Mouse (Mus musculus) Patski (cell line): ENCODE measurements around the gene Creb3l2. TPM values are rescaled to one million over a fixed set of nuclear protein-coding genes. Genes with fewer than 3 reads are reported as not detected.

ENCODE experiments used
- ATAC-seq: fragments of 100-300 bp; one replicate; pipeline ENCODE4 v1.8.0; 2021
- CTCF ChIA-PET: fragments of 350-600 bp; sonication (Branson Sonifier 250); formaldehyde crosslinking; loops from one replicate; lab custom pipeline; 2022; ENCODE audit warnings: inconsistent platforms; lab: Charles Lee
- POLR2A ChIA-PET: fragments of 350-600 bp; sonication (Branson Sonifier 250); formaldehyde crosslinking; loops from one replicate; lab custom pipeline; 2022; ENCODE audit warnings: antibody characterized with exemption, inconsistent platforms; lab: Charles Lee
- DNase-seq: peaks from one replicate; pipeline ENCODE4 v3.0.0-alpha.2; 2011; ENCODE audit warnings: low read depth, low spot score
- H3K27me3 ChIP-seq: fragments of 371-371 bp; one replicate; pipeline ENCODE4 v1.5.1; 2021
- CTCF ChIP-seq: fragments of 100-300 bp; IDR thresholded peaks from one replicate; pipeline ENCODE4 v1.5.1; 2021
- in situ Hi-C: fragments of 300-500 bp; cut with MboI; formaldehyde crosslinking; loops from 3 replicates; pipeline ENCODE4 v1.11.1; 2018; ENCODE audit warnings: low pct_unique_long_range_greater_than_20kb, mixed read lengths
- polyA plus RNA-seq: library from polyadenylated mRNA; unstranded; gene quantifications from one replicate; pipeline ENCODE4 v1.2.3, GENCODE M21; 2021

The Creb3l2 gene
- polyA plus RNA-seq, 1 experiment from 2014 or later, result 39.0 TPM

GRCm38 (mm10) chr6:37332846-37333245 is 109.1 kb downstream of the Creb3l2 start:
- CTCF ChIA-PET, result interaction anchor here (3.0 kb wide), 1 partner anchor 18 kb away, joined by 8 read pairs; no protein-coding TSS in a partner anchor
- H3K27me3 ChIP-seq, result no peaks in the 10 kb centered on the region
- POLR2A ChIA-PET, result interaction anchor here (0.6 kb wide), 1 partner anchor 22 kb away, joined by 4 read pairs; no protein-coding TSS in a partner anchor
- in situ Hi-C loops, result no loop called here
- DNase-seq, result no peak
- no peak for ATAC-seq
- no peak for TF ChIP-seq CTCF

GRCm38 (mm10) chr6:37329901-37330864 is 111.8 kb downstream of the Creb3l2 start:
- ATAC-seq (no peak), DNase-seq (no peak)
- H3K27me3 ChIP-seq, result no peaks in the 10 kb centered on the region
- in situ Hi-C loops, result no loop called here
- ChIA-PET CTCF (interaction anchor here (1.1 to 3.0 kb wide), 3 partner anchors 11 to 22 kb away, joined by 3 to 8 read pairs (median 4); no protein-coding TSS in a partner anchor), POLR2A (interaction anchor here (1.1 kb wide), 1 partner anchor 100 kb away, joined by 5 read pairs; no protein-coding TSS in a partner anchor)
- no peak for TF ChIP-seq CTCF

GRCm38 (mm10) chr6:37329376-37329775 is 112.6 kb downstream of the Creb3l2 start:
- POLR2A ChIA-PET, result no interaction called here
- in situ Hi-C loops, result no loop called here
- no peaks in the 10 kb centered on the region for H3K27me3 ChIP-seq
- TF ChIP-seq CTCF, result no peak
- CTCF ChIA-PET, result interaction anchor here (1.2 to 2.1 kb wide), 2 partner anchors 12 to 14 kb away, joined by 3 to 4 read pairs; no protein-coding TSS in a partner anchor
- ATAC-seq, result no peak
- no peak for DNase-seq

- ATAC-seq (no peak), DNase-seq (no peak)
- TF ChIP-seq CTCF, result no peak
- ChIA-PET CTCF (interaction anchor here (0.9 to 2.1 kb wide), 3 partner anchors 11 to 14 kb away, joined by 3 to 4 read pairs (median 3); no protein-coding TSS in a partner anchor), POLR2A (no interaction called here)
- in situ Hi-C loops, result no loop called here
- H3K27me3 ChIP-seq, result no peaks in the 10 kb centered on the region
Measured at GRCm38 (mm10) chr6:37328671-37329070, 113.3 kb downstream of the Creb3l2 start.

GRCm38 (mm10) chr6:37327519-37327918 is 114.4 kb downstream of the Creb3l2 start:
- DNase-seq (no peak), ATAC-seq (no peak)
- TF ChIP-seq CTCF, result no peak
- in situ Hi-C loops, result no loop called here
- H3K27me3 ChIP-seq, result no peaks in the 10 kb centered on the region
- CTCF ChIA-PET, result interaction anchor here (1.5 to 1.6 kb wide), 2 partner anchors 9 to 10 kb away, joined by 5 to 7 read pairs; no protein-coding TSS in a partner anchor
- POLR2A ChIA-PET, result interaction anchor here (0.7 to 1.0 kb wide), 3 partner anchors 11 to 95 kb away, joined by 3 to 6 read pairs (median 5); no protein-coding TSS in a partner anchor

- in situ Hi-C loops, result no loop called here
- ATAC-seq (no peak), DNase-seq (no peak)
- no peaks in the 10 kb centered on the region for H3K27me3 ChIP-seq
- CTCF ChIA-PET, result interaction anchor here (1.5 to 1.6 kb wide), 2 partner anchors 9 to 10 kb away, joined by 5 to 7 read pairs; no protein-coding TSS in a partner anchor
- TF ChIP-seq CTCF, result no peak
- POLR2A ChIA-PET, result interaction anchor here (1.0 kb wide), 1 partner anchor 10 kb away, joined by 6 read pairs; no protein-coding TSS in a partner anchor
Measured at GRCm38 (mm10) chr6:37326603-37326955, 115.4 kb downstream of the Creb3l2 start.

- no peak for ATAC-seq
- ChIA-PET POLR2A (no interaction called here), CTCF (interaction anchor here (1.1 to 1.6 kb wide), 3 partner anchors 8 to 11 kb away, joined by 4 to 7 read pairs (median 5); no protein-coding TSS in a partner anchor)
- no peaks in the 10 kb centered on the region for H3K27me3 ChIP-seq
- DNase-seq, result no peak
- in situ Hi-C loops, result no loop called here
- no peak for TF ChIP-seq CTCF
Measured at GRCm38 (mm10) chr6:37325906-37326602, 115.9 kb downstream of the Creb3l2 start.

- ATAC-seq (no peak), DNase-seq (no peak)
- H3K27me3 ChIP-seq, result peaks cover 4% of the 10 kb centered on the region
- in situ Hi-C loops, result no loop called here
- TF ChIP-seq CTCF, result no peak
- ChIA-PET CTCF (interaction anchor here (1.1 kb wide), 1 partner anchor 9 kb away, joined by 4 read pairs; no protein-coding TSS in a partner anchor), POLR2A (interaction anchor here (0.9 kb wide), 1 partner anchor 224 kb away, joined by 3 read pairs; no protein-coding TSS in a partner anchor)
Measured at GRCm38 (mm10) chr6:37325076-37325475, 116.9 kb downstream of the Creb3l2 start.

- no peak for DNase-seq
Measured at GRCm38 (mm10) chr6:37322641-37323040, 119.3 kb downstream of the Creb3l2 start.

GRCm38 (mm10) chr6:37322088-37322487 is 119.9 kb downstream of the Creb3l2 start:
- TF ChIP-seq CTCF, result no peak
- ATAC-seq (no peak), DNase-seq (no peak)
- peaks cover 16% of the 10 kb centered on the region for H3K27me3 ChIP-seq
- ChIA-PET CTCF (no interaction called here), POLR2A (no interaction called here)
- in situ Hi-C loops, result no loop called here

More at GRCm38 (mm10) chr6:37322641-37323040, 119.3 kb downstream of the Creb3l2 start:
- in situ Hi-C loops, result no loop called here
- POLR2A ChIA-PET, result interaction anchor here (0.6 kb wide), 1 partner anchor 117 kb away, joined by 6 read pairs; no protein-coding TSS in a partner anchor
- ATAC-seq, result no peak
- H3K27me3 ChIP-seq, result peaks cover 16% of the 10 kb centered on the region
- no peak for TF ChIP-seq CTCF
- CTCF ChIA-PET, result no interaction called here
